Mouse (Mus musculus): ENCODE results near the gene Slc24a1.

The Slc24a1 gene

GRCm38 (mm10) chr9:64938535-64938934, 12.9 kb downstream of the Slc24a1 start:
- in situ Hi-C loops (cut with MboI; ENCODE audit: low sequenced_read_pairs) = no loop called here

DNA sequence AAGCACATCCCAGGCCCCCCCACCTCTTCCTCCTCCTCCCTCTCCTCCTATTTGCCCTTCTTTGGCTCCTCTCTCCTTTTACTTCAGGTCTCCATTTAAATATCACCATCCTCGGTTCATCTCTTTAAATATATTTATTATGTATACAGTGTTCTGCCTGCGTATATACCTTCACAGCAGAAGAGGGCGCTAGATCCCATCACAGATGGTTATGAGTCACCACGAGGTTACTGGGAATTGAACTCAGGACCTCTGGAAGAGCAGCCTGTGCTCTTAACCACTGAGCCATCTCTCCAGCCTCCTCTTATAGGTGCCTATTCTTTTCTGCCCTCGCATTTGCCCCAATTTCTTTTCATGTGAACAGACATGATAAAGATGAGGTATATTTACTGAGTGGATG, 13.9 kb downstream of the Slc24a1 start:
- in situ Hi-C loops (cut with MboI; ENCODE audit: low sequenced_read_pairs) = no loop called here

- in situ Hi-C loops (cut with MboI; ENCODE audit: low sequenced_read_pairs) = no loop called here
These were observed 14.9 kb downstream of the Slc24a1 start for GRCm38 (mm10) chr9:64936508-64936907.

- in situ Hi-C loops (cut with MboI; ENCODE audit: low sequenced_read_pairs) = no loop called here
These were observed 17.2 kb downstream of the Slc24a1 start for GRCm38 (mm10) chr9:64934015-64934754.

- in situ Hi-C loops (cut with MboI; ENCODE audit: low sequenced_read_pairs) = no loop called here
These were observed 19.4 kb downstream of the Slc24a1 start for GRCm38 (mm10) chr9:64931751-64932610.

DNA sequence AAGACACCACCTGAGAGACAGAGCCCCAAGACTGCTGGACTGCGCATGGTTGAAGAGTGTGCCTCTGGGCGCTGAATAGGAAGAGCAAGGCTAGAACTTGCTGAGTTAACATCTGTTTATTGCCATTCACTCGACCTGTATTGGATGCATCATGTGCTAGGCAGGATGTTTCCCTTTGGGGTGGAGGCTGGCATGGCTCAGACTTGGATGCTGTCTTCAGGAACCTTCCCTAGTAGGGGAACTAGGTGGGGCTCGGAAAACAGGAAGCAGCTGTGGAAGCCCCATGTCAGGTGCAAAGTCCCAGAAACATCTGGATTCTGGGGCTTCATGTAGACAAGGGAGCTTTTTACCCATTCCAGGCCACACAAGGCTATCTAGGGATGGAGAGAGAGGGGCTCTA, 21.2 kb downstream of the Slc24a1 start:
- in situ Hi-C loops (cut with MboI; ENCODE audit: low sequenced_read_pairs) = no loop called here

- in situ Hi-C loops (cut with MboI; ENCODE audit: low sequenced_read_pairs) = no loop called here
These were observed 25.0 kb downstream of the Slc24a1 start for GRCm38 (mm10) chr9:64926201-64926991.

DNA sequence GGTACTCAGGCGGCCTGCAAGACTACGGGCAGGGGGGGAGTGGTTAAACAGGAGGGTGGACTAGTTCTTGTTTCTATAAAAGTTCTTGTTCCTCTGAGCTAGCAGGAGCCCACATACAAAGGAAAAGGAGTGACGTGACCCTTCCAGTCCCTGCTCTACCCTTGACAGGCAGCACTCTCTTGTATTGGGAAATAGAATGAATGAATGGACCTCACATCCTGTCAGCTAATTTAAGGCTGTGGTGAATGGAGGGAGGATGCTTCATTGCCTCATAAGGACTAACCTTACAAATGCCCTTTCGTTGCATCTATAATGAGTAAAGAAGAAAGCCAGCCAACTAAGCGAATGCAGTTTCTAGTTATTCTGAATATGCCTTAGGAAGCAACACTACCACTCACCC, 25.6 kb downstream of the Slc24a1 start:
- in situ Hi-C loops (cut with MboI; ENCODE audit: low sequenced_read_pairs) = no loop called here

- in situ Hi-C loops (cut with MboI; ENCODE audit: low sequenced_read_pairs) = no loop called here
These were observed 32.8 kb downstream of the Slc24a1 start for GRCm38 (mm10) chr9:64918560-64918959.

DNA sequence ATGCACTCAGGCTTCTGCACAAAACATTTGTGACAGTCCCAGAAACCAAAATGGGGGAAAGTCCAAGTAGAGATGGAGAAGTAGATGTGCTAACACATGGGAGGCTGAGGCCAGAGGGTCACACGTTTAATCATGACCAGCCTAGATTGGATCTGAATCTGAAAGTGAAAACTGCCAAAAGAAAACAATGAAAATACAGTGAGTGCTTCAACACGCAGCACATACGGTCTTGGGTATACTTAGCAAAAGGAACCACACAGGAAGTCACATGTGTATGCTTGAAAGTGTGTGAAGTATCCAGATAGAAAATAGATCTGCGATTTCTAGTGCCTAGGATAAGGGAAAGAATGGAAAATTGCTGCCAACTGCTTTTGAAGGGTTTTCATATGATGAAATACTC, 36.8 kb downstream of the Slc24a1 start:
- in situ Hi-C loops (cut with MboI; ENCODE audit: low sequenced_read_pairs) = no loop called here

GRCm38 (mm10) chr9:64913973-64914372, 37.4 kb downstream of the Slc24a1 start:
- in situ Hi-C loops (cut with MboI; ENCODE audit: low sequenced_read_pairs) = no loop called here

DNA sequence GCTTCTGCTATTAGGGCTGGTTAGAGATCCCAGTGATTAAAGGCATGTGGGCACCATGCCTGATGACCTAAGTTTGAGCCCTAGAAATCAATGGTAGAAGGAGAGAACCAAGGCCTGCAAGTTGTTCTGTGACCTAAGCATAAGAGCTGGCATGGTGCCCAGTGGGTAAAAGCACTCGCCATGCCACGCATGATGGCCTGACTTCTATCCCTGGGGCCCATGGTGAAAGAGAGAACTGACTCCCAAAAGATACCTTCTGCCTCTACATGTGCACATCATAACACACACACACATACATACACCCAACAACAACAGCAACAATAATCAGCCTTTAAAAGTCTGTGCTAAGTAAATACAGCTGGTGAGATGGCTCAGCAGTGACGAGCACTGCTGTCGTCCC, 38.0 kb downstream of the Slc24a1 start:
- in situ Hi-C loops (cut with MboI; ENCODE audit: low sequenced_read_pairs) = no loop called here

- in situ Hi-C loops (cut with MboI; ENCODE audit: low sequenced_read_pairs) = no loop called here
These were observed 44.0 kb downstream of the Slc24a1 start for GRCm38 (mm10) chr9:64907441-64907840.

DNA sequence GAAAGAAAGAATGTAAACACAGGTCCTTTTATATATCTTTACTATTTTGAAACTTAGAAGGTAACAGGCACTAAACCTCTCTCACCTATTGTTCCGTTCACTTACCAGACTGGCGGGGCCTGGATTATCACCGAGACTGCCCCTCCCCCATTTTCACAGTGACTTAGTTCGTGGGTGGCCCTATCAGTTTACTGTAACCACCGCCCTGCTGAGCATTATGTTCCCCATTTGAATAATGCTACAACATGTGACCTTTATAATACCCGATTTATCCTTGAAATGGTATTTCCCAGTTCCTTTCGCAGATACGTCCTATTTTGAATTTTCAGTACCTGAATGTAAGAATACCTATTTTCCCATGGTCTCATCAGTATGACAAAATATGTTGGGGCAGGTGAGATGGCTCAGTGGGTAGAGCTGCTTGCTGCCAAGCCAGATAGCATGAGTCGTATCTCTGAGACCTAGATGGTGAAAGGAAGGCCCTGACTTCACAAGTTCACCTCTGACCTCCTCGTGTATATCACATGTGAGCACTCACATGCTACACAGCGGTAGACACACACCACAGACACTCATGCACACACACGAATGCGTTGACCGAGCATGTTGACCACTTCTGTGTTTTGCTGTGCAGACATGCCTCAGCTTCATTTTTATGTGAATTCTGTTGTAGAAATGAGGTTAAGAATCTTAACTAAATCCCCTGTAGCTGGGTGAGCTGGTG, 46.3 kb downstream of the Slc24a1 start:
- in situ Hi-C loops (cut with MboI; ENCODE audit: low sequenced_read_pairs) = no loop called here

GRCm38 (mm10) chr9:64903386-64903785, 48.0 kb downstream of the Slc24a1 start:
- in situ Hi-C loops (cut with MboI; ENCODE audit: low sequenced_read_pairs) = no loop called here

DNA sequence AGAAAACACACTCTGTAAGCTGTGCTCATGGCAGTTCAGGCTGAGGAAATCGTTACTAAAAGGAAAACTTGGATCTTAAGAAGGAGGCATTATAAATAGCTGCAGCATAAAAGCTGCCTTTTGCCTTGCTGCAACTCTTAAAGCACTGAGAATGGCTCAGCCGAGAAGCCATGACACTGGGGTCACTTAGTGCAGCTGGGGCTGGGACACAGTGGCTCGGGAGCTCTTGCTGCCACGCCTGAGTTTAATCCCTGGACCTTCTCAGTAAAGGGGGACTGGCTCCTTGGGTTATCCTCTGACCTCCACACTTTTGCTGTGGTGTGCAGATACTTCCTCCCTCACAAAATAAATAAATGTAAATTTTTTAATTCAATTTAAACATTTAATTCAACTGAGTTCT, 48.5 kb downstream of the Slc24a1 start:
- in situ Hi-C loops (cut with MboI; ENCODE audit: low sequenced_read_pairs) = no loop called here

DNA sequence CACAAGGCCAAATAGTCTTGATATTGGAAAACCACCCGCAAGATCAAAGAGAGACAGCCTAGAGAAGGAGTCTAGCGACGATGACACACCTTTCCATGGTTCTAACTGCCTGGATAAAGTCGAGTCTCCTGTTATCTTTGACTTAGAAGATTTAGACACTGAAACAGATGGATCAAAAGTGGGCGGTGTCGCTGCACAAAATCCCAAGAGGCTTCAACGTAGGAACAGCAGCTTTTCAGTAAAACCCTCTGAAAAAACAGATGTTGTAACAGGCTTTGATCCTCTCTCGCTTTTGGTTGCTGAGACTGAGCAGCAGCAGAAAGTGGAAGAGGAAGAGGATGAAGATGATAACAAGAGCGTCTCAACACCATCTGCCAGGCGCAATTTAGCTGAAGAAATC, 54.8 kb downstream of the Slc24a1 start:
- in situ Hi-C loops (cut with MboI; ENCODE audit: low sequenced_read_pairs) = no loop called here

GRCm38 (mm10) chr9:64886008-64886407, 65.4 kb downstream of the Slc24a1 start:
- in situ Hi-C loops (cut with MboI; ENCODE audit: low sequenced_read_pairs) = no loop called here

Measured in CH12F3 (cell line).